Mouse (Mus musculus) adrenal gland, adult 8-10 months (tissue): ENCODE measurements at regions not wholly inside any gene's neighbourhood (a gene's known extent, or its start where the extent isn't known, plus 50 kb on each side); places are given as distances from the start of the nearest gene placed in this dataset.

ENCODE experiments used
- DNase-seq: peaks from one replicate; pipeline ENCODE4 v3.0.0; 2022
- microRNA-seq, 2 experiments: library from miRNA; unstranded; fragments of <30 nt; microRNA quantifications; one replicate each; pipeline ENCODE4 v1.2.0; 2022

DNA sequence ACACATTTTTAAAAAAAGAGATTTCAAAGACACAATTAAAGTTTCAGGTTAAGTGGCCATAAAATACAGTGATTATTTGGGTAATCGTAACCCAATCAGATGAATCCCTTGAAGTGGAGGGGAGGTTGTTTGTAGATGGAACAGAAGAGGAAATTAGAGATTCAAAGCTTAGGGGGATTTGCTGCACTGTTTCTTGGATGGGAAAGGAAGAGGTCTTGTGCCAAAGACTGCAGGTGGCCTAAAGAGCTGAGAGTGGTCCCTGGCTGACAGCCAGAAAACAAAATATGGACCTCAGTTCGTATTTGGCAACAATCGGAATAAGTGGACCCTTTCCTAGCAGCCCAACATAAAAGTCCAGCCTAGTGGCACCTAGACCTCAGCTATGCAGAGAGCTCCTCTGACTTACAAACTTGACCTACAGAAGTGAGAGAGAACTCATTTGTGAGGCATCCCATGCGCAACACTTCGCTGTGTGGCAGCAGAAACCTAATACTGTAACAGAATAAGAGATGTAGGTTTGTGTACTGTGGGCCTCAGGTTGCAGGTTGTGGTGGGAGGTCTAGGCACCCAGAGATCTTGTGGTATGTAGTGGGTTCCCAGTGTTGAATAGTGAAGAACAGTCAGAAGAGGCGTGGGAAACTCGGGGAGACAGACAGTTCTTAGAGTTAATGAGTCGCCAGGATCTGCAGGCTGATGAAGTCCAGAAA, 110.0 kb upstream of the Ccdc54 start:
- no peak for DNase-seq

DNA sequence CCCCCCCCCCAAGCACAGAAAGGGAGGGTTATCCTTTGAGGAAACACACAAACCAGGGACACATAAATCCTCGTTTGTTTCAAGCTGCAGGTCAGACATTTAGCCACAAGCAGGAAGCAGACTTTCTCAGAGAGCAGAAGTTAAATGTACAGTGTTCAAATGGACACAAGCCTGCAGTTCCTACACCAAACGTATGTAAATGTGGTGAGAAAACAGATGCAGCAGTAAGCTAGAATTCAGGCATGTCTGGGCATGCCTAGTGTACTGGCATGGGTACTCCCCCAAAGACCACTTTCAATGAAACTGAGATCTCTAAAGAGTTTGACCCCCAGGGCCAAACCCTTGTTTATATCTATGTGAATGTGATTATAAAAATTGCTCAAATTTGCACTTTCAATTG, 109.2 kb upstream of the Ccdc54 start:
- DNase-seq: no peak

- no peak for DNase-seq
Observed at GRCm38 (mm10) chr16:50697722-50698121, 106.8 kb upstream of the Ccdc54 start.

DNA sequence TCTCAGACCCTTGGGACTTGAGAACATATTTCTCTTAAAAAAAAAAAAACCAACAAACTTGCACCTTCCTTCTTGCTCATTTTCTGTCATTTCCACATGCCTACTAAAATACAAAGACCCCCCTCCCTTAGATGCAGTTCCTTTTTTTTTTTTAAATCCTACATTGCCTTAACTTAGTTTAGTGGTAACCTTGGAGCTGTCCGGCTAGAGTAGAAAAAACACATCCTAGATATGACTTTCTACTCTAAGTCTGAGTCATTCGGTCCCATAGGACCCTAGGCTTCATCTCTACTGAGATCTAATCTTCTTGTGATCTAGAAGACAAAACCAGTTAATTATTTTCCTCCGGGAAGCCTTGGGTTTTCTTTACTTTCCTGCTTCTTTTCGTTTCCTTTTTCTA, 105.1 kb upstream of the Ccdc54 start:
- DNase-seq: no peak

DNA sequence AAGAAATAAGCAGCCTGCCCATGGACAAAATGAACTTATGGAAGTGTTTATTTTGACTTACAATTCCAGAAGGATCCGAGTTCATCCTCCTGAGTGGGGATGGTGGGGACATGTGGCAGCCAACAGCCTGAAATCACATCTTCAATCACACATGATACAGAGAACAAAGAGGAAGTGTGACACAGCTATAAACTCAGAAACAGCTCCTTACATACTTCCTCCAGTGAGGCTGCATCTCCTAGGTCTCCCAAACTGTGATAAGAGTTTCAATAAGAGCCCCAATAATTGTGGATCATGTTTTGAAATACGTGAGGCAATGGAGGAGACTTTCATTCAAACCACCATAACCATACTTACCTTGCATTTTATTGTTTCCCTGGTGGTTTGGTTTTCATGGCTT, 103.1 kb upstream of the Ccdc54 start:
- DNase-seq: no peak

DNA sequence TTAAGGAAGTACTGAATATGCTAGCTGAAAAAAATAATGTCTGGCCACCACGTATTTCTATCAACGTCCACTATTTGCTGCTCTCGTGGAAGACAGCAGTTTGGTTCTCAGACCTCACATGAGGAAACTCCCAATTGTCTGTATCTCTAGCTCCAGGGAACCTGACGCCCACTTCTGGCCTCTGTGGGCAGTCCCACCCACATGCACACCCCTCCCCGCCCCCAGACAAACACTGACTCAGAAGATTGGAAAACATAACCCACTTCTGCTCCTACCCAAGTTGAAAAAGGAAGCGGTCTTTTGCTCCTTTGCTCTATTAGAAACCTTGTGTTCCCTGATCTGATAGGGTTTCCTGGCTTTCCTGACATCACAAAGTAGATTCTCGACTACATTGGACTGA, 99.9 kb upstream of the Ccdc54 start:
- no peak for DNase-seq

DNA sequence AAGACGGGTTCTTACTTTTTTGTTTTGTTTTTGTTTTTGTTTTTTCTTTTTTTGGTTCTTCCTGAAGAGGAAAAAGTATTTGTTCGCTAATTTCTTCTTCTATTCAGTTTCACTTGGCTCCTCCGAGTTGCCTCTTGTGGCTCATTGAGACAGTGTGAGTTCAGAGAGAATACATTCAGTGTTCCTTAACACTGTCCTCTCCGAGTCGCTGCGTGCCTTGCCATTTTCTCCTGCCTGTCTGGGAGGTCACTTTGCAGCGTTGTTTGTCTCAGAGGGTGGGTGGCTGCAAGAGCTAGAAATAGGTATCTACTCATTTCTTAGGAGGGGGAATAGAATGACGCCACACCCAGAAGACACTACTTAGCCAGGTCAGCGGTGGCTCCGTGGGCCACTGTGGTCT, 98.6 kb upstream of the Ccdc54 start:
- no peak for DNase-seq

DNA sequence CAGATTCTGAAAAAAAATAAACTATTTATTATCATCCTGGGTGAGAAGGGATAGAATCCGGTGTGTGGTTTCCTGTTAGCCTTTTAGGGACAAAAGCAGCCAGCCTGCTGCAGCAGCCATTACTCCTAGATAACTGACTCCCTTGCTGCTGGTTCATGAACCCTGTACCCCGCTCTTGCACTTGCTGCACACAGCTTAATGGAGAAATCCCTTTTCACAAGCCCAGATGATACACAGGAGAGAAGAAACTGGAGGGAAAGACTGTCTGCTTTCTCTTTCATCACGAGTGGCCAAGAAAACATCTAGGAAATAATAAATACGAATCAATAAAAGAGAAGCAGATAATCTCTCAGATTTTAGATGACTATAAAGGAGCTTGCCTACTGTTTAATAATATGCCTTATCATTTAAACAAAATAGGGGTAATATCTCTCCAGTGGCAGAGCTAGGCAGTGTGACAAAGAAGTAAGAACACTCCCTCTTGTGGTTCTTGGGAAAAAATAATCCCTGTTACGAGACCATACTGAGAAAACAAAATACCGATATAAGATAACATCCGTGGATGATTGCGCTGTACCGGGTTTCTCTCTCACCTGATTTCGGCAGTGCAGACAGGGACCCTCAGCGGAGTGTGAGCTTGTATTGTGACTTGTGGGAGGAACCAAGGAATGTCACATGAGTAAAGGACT, 98.0 kb upstream of the Ccdc54 start:
- DNase-seq: no peak

- DNase-seq: no peak
Observed at GRCm38 (mm10) chr16:50679698-50680097, 88.7 kb upstream of the Ccdc54 start.

- no peak for DNase-seq
Observed at GRCm38 (mm10) chr16:50673339-50673738, 82.4 kb upstream of the Ccdc54 start.

DNA sequence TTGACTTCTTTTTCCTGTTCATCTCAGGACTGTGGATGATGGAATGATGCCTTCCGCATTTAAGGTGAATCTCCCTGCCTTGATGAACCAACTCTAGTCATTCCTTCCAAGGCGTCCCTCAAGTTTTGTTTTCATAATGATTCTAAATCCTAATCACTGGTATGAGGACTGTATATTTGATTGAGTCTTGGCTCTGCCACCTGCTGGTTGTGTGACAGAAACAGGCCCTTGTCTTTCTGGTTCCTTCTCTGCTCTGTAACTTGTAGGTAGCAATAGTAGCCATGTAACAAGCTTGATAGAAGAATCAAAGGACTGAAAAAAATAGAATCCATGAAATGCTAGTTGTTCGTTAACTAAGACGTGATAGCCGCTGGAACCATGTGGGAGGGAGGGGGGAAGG, 81.8 kb upstream of the Ccdc54 start:
- no peak for DNase-seq

DNA sequence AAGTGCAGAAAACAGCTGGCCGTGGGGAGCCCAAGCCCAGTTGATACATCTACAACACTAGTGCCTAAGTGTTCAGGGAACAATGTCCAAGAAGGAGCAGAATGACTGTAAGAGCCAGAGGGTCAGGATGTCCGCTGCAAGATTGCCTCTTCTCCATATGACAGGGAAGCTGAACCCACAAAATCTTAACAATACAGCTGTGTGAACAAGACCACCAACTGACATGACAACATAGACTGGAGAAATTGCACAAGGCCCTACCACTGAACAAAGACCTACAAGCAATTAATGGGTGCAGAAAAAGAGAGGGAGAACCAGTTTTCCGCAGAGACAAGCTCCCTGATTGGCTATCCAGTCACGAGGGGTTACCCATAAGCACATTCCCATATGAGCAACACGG, 80.2 kb upstream of the Ccdc54 start:
- no peak for DNase-seq

DNA sequence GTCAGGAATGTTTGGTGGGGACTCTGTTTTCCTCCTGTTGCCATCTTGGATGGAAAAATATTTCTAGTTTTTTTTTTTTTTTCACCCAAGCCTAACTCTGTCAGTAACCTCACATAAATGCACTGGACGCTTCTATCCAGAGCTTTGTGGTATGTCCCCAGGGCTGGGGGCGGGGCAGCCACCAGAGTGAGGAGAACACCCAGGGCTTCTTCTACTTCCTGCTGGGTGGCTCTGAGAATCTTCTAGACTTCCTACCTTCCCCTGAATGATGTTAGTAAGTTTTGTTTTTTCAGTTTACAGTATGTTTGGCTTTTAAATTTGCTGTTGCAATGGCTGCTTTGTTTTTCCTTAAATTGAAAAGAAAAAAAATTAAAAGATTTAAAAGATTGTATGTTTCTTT, 73.3 kb upstream of the Ccdc54 start:
- no peak for DNase-seq

Small RNA genes in the stretch of these regions (microRNA-seq; reads per million reads assigned to microRNA genes)
- gene Mir6363: 0 reads per million in 2 experiments
